Mouse (Mus musculus): ENCODE data around the gene Kcne1.

Kcne1 gene

DNA sequence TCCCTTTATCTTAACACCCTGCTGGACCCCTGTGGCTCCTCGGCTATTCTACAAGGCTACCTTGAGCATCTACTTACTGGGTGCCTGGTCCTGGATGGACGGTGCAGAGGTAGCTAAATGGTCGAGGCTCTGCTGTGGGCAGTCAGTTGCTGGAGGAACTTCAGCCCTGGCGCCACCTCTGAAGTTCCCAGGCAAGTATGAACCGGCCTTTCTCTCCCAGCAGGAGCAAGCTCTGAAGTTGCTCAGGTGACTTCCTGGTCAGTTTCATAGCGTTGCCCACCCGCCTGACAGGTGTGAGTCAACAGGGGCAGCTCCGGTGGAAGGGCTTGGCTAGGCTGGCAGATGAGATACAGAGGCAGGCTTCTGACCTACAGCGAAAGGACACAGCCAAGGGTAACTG is at the start of gene Kcne1:
Gene Kcne1 (minus strand): TSS at position 240 of the 400 bp plus-strand sequence.
- DNase-seq (ENCODE audit: low spot score in 2 of 2): no peak

- no peak for DNase-seq (ENCODE audit: low spot score in 2 of 2)
Measured at GRCm38 (mm10) chr16:92407883-92408282, 48.6 kb upstream of the Kcne1 start.

DNA sequence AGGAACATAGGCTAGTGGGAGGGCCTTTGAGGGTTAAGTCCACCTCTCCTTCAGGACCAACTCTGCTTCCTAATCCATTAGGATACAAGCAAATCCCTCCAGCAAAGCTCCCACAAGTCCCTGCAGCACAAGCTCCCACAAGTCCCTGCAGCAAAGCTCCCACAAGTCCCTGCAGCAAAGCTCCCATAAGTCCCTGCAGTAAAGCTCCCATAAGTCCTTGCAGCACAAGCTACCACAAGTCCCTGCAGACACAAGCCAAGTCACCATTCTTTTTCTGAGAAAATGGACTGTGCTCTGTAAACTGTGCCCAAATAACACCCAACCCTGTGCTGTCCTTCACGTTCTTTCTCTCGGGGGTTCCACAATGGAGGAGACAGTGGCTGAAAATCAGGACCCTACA is 44.9 kb upstream of the Kcne1 start:
- DNase-seq (ENCODE audit: low spot score in 2 of 2): no peak

DNA sequence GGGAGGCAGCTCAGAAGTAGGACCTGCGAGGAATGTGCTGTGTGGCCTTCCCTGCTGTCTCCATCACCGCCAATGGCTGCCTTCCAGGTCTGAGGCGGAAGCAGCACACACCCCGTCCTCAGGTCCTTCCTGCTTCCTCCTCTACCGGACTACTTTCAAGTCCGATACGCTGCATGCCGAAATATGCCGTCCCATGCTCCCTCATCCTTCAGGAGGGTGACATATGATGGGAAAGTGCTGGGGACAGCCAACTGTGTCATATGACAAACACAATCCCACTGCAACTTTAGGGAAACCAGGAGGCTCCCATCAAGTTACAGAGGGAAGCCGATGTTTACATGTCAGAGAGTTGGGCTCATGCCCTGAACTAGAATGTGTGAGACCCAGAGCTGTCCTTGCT is 43.8 kb upstream of the Kcne1 start:
- DNase-seq (ENCODE audit: low spot score in 2 of 2): no peak

DNA sequence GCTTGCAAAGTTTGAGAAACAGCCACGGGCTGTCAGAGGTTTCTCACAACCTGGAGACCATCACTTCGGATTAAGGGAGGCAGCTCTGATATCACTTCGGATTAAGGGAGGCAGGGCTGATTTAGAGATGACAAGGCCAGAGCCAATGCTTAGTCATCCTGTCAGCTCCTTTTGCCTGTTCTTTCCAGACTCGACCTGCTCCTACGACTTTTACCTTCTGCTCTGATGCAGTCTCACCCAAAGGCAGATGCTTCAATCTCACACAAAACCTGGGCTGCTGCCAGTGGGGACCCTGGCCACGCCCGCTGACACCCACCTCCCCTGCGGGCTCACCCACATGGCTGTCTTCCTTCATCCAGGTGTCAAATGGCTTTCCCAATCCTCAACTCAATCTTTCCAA is 42.9 kb upstream of the Kcne1 start:
- DNase-seq (ENCODE audit: low spot score in 2 of 2): no peak

- DNase-seq (ENCODE audit: low spot score in 2 of 2): no peak
Measured at GRCm38 (mm10) chr16:92401206-92401605, 41.9 kb upstream of the Kcne1 start.

GRCm38 (mm10) chr16:92399490-92400458 is 40.5 kb upstream of the Kcne1 start:
- peak; percentile 79 to 84 for DNase-seq (ENCODE audit: low spot score in 2 of 2)

DNA sequence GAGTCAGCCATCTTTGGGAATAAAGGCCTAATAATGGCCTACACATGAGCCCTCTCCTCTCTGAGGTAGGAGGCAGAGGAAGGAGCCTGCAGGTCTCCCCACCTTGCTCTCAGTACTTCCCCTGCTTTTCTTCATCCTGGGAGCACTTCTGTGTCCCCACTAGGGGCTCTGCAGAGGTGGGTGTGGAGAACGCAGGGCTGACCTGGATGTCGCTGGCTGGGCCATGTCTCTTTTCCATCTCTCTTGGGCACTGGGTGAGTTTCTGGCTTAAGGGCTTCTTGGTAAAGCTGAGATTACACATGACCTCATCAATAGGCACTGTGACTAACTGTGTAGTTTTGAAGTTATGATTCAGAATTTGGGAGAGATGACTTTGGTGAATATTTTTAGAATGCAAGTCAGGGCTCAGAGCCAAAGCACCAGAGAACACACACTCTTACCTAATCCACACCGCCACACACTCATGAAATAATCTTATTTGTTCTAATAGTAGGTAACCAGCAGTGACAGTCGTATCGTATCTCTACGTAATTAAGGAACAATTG is 39.4 kb upstream of the Kcne1 start:
- no peak for DNase-seq (ENCODE audit: low spot score in 2 of 2)

DNA sequence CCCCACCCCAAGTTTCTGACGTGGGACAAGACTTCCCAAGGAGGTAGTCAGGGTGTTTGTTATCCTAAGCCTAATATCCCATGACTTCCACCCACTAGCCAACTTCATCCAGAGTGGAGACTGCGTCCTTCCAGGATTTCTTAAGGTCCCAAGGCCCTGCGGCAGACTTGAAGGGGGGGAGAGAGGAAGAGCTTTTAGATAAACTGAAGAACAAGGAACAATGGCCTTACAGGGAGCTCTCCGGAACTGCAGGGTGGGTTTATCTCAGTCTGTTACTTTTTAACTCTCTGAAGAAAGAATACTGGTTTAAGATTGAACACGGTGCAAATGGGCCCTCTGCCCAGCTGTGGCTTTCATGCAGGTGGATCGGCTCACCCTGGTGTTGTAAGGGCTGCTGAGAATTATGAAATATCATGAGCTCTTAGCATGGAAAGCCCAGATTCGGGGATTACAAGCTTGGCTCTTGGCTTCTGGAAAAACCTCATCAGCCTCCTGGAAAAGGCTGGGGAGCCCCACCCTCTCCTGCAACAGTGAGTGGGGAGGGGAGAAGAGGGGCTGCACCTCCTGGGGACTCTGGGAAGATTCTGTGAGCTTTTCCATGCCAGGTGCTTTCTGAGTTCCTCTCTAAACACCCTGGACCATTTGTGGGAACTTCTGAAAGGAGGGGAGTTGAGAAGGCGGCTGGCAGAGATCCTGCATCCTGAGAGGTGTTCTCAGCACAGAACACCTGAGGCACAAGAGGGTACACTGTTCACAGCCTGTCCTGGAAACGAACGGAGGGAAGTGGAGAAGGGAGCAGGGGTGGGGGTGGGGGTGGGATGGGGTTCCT is 38.7 kb upstream of the Kcne1 start:
- DNase-seq (ENCODE audit: low spot score in 2 of 2): no peak

- DNase-seq (ENCODE audit: low spot score in 2 of 2): no peak
Measured at GRCm38 (mm10) chr16:92393732-92394131, 34.5 kb upstream of the Kcne1 start.

- no peak for DNase-seq (ENCODE audit: low spot score in 2 of 2)
Measured at GRCm38 (mm10) chr16:92387692-92388091, 28.4 kb upstream of the Kcne1 start.

DNA sequence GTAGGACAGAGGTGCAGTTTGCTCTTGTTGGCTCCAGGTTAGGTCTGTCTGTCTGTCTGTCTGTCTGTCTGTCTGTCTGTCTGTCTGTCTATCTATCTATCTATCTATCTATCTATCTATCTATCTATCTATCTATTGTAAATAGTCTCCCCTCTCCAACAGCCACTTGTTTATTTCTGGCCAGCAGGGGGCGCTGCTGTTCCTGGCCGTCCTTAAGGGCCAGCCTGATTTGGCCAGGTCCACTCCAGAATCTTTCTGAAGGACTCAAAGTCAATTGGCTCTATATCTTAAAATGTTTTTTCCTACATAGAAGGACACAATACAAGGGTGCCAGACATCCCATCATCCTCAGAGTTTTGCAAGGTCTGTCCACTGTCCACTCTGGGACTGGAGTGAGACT is 25.8 kb upstream of the Kcne1 start:
- peak in 1 of 2 experiments; percentile 47 for DNase-seq (ENCODE audit: low spot score in 2 of 2)

- DNase-seq (ENCODE audit: low spot score in 2 of 2): no peak
Measured at GRCm38 (mm10) chr16:92383412-92383811, 24.1 kb upstream of the Kcne1 start.

DNA sequence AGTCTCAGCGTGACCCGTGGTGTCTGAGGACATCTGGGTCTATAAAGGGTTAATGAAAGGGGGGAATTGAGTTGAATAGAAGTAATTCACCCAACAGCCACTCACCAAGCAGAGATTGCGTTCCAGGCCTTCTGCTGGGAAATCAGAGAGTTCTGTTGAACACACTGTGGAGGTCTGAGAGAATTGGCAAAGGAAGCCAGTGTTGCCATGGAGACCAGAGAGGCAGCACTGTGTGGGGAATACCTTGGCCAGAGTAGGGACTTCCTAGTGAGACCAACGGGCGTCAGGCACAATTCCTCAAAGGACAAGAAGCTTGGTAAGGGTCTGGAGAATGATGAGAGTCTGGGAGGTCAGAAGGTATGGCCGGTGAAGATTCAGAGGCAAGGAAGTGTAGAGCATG is 23.2 kb upstream of the Kcne1 start:
- DNase-seq (ENCODE audit: low spot score in 2 of 2): peak; percentile 68 to 77

GRCm38 (mm10) chr16:92381092-92381491 is 21.8 kb upstream of the Kcne1 start:
- no peak for DNase-seq (ENCODE audit: low spot score in 2 of 2)

DNA sequence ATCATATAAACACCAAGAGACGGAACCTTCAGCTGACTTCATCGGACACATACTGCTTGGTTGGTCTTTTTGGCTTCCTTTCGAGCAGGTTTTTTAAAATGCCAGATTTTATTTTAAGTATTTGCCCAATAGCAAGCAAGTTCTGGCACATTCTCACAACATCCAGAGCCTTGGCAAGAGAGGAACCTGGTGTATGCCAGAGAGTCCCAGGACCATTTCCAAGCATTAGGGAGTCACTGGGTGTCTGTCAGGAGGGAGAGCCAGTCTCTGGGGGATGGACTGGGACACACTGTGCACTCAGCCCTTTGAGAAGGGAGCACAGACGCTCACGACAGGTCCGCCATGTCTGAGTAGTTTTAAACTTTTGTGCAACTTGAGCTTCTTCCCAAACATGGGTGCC is 17.7 kb upstream of the Kcne1 start:
- DNase-seq (ENCODE audit: low spot score in 2 of 2): no peak

DNA sequence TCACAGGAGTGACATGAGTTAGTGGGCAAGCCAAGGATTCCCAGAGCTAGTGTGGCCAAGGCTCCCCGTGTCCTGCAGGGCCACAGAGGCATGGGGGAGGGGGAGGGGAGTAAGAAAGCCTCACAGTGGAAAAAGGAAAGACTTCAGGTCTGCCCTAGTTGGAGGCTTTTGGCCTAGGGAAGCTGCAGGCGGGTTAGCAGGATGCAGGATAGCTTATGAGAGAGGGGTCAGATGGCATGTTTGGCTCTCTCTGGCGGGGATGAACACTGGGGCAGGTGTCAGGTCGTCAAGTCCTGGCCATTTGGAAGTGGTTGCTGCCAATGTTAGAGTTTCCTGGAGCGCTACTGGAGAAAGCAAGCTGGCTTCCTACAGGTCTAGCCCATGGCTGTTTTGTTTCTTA is 12.4 kb upstream of the Kcne1 start:
- no peak for DNase-seq (ENCODE audit: low spot score in 2 of 2)

DNA sequence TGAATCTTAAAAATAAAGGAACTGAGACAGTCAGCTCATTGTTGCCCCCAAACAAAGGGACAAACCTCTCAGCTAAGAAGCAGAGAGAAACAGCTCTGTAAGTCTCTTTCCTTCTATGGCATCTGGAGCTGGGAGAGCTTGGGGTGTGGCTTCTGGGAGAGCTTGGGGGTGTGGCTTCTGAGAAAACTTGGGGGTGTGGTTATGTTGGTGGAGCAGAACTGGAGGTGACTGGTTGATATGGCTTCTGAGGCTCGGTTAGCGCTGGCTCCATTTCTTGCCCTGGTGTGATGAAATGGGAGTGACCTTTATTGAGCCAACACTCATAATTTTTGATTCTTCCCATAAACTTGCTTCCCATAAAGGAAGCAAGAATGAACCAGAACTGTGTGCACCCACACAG is 10.0 kb upstream of the Kcne1 start:
- no peak for DNase-seq (ENCODE audit: low spot score in 2 of 2)

DNA sequence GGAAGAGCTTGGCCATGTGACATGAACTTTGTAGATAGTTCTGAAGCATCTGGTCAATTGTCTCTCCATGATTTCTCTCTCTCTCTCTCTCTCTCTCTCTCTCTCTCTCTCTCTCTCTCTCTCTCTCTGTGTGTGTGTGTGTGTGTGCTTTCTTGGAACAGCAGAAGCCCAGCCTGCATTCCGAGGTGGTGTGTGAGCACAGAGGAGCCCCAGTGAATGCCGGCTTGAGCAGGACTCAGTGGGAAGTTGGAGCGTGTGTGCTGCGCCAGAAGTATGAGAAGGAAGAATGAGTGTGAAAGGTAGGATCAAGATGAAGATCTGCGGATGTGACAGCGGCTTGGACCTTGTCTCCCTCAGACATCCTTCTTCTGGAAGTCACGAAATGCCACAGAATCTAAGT is 6.2 kb upstream of the Kcne1 start:
- DNase-seq (ENCODE audit: low spot score in 2 of 2): no peak

GRCm38 (mm10) chr16:92360711-92361110 is 1.4 kb upstream of the Kcne1 start:
- no peak for DNase-seq (ENCODE audit: low spot score in 2 of 2)

DNA sequence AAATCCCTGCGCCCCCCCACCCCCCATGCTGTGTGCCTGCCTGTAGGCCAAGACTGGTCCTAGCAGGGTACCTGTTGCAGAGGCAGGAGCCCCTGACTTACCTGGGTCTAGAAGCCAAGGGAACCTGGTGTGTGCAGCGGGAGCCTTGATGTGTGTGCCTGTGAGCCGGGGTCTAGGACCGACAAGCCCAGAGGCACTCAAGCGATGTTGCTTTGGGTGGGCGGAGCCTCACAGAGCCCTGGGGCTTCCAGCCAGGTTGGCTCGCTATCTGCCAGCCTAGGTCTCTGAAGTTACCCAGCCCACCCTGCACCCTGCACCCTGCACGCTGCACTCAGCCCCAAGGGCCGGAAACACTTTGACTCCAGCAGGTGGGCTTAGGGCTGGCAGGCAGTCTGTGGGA is 534 bp downstream of the Kcne1 start:
- DNase-seq (ENCODE audit: low spot score in 2 of 2): no peak

GRCm38 (mm10) chr16:92357566-92357965 is 1.7 kb downstream of the Kcne1 start:
- DNase-seq (ENCODE audit: low spot score in 2 of 2): no peak

Data from frontal cortex, postnatal 10 days (tissue).